In the genomic region with DNA sequence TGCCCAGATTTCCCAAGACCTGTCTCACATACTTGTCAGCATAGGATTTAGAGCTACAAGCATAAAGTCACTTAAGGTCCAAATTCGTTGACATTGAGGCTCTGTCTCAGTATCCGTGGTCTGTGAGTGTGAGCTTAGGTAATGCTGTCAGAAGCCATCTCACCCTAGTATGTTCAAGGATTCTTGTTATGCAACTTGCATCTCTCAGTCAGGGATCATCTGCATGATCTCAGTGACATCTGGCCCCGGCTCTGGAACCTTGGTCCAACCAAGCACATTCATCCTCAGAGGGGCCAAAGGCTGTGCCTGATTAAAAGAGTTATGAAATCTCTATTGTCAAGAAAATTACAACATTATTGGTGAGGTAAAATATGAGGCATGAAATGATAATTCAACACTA, we compare ENCODE assay signal across 12 mouse cellular contexts. TPM values are rescaled to one million over a fixed set of nuclear protein-coding genes. Genes with fewer than 3 reads are reported as not detected.
DNase-seq lines count a peak whose midpoint lies in the region; ATAC-seq lines count a peak whose summit lies in the region.
"Had no signal": no experiment of that assay in that cellular context is flagged by ENCODE, and none has a peak within 500 bp of the region (broad histone marks: within the 10 kb centered on the region; RNA-seq: fewer than 3 reads in every experiment).

No protein-coding gene starts in this region.

- no peak for ATAC-seq in lung, embryonic 16.5 days (ENCODE audit: low read depth)
- ATAC-seq: midbrain, embryonic 16.5 days had no signal

- H3K9me3 ChIP-seq in lung, embryonic 16.5 days (ENCODE audit: control insufficient read depth, low read length), result no peaks in the 10 kb centered on the region
- H3K9me3 ChIP-seq in hindbrain, embryonic 10.5 days, result no peaks in the 10 kb centered on the region
- H3K9me3 ChIP-seq: hindbrain, embryonic 13.5 days; neural tube, embryonic 15.5 days had no signal

- H3K4me1 ChIP-seq in lung, embryonic 16.5 days (replicated peaks; ENCODE audit: control insufficient read depth, insufficient read depth, low read length), result peaks cover 2% of the 10 kb centered on the region; the same call in 1 of the 2 replicates
- peaks cover 20% of the 10 kb centered on the region for H3K4me1 ChIP-seq in hindbrain, embryonic 10.5 days (replicated peaks)

- DNase-seq in heart, adult 11 months, result peak; percentile 94
- DNase-seq in heart, postnatal 4 days, result no peak
- DNase-seq in lung, postnatal 4 days, result no peak
- peak; percentile 45 for DNase-seq in fat pad, adult 2 months (ENCODE audit: extremely low read depth, low read depth, low spot score)
- DNase-seq in lung, postnatal 14 days, result peak; percentile 33
- no peak for DNase-seq in hindbrain, embryonic 10.5 days (ENCODE audit: low spot score)
- DNase-seq in urinary bladder, postnatal 10 days (ENCODE audit: low spot score), result no peak
- DNase-seq: right cerebral cortex, postnatal 4 days had no signal

- H3K9ac ChIP-seq in lung, embryonic 16.5 days (ENCODE audit: low read length), result no peak overlapping the region
- H3K9ac ChIP-seq: hindbrain, embryonic 13.5 days; neural tube, embryonic 15.5 days had no signal

- peak overlapping the region; percentile 17; the same call in 1 of the 2 replicates for H3K4me2 ChIP-seq in lung, embryonic 16.5 days (ENCODE audit: low read depth, low read length)

- WGBS in lung, embryonic 16.5 days, result 68% methylated on average over 3 of the region's 3 CpGs
- WGBS in hindbrain, embryonic 10.5 days, result 86% methylated on average over 3 of the region's 3 CpGs

- H3K36me3 ChIP-seq in lung, embryonic 16.5 days (ENCODE audit: control insufficient read depth, insufficient read depth, low read length), result no peaks in the 10 kb centered on the region
- no peaks in the 10 kb centered on the region for H3K36me3 ChIP-seq in hindbrain, embryonic 10.5 days
- H3K36me3 ChIP-seq: hindbrain, embryonic 13.5 days; neural tube, embryonic 15.5 days had no signal

- no peaks in the 10 kb centered on the region for H3K27me3 ChIP-seq in lung, embryonic 16.5 days (ENCODE audit: control insufficient read depth, insufficient read depth, low read depth, low read length)
- H3K27me3 ChIP-seq in hindbrain, embryonic 10.5 days (ENCODE audit: insufficient read depth, poor library complexity, severe bottlenecking), result no peaks in the 10 kb centered on the region
- H3K27me3 ChIP-seq: neural tube, embryonic 15.5 days had no signal

- no peak overlapping the region for H3K4me3 ChIP-seq in lung, embryonic 16.5 days (ENCODE audit: low read length)
- H3K4me3 ChIP-seq in hindbrain, embryonic 10.5 days, result no peak overlapping the region

- H3K27ac ChIP-seq in lung, embryonic 16.5 days (ENCODE audit: low read length), result no peak overlapping the region
- no peak overlapping the region for H3K27ac ChIP-seq in hindbrain, embryonic 10.5 days
- H3K27ac ChIP-seq: hindbrain, embryonic 13.5 days; neural tube, embryonic 15.5 days had no signal

RNA-seq across cellular contexts. Expression of a gene that starts 1.2 kb away (rescaled TPM):
- total RNA-seq in heart, postnatal 4 days (2021), result 10 to 100 TPM; 33.5 to 38.5 TPM
- 11.7 and 13.2 TPM in 2 replicates for polyA plus RNA-seq in lung, embryonic 16.5 days (2015; fragmentation: Nextera tagmentation; extraction: Ambion mirVana)
- 10.1 and 13.0 TPM in 2 replicates for polyA plus RNA-seq in hindbrain, embryonic 10.5 days (2016; fragmentation: Nextera tagmentation; extraction: Ambion mirVana)

Comparison
In these comparisons a context has a peak if more than half of its experiments do, and no peak if none do; other contexts are left out.
1. DNase-seq: peak in heart, adult 11 months (single experiment), fat pad, adult 2 months (single experiment) and lung, postnatal 14 days (single experiment); none in heart, postnatal 4 days (single experiment), lung, postnatal 4 days (0 of 2), hindbrain, embryonic 10.5 days (single experiment) and urinary bladder, postnatal 10 days (single experiment).